Mouse (Mus musculus): ENCODE measurements at regions not wholly inside any gene's neighbourhood (a gene's known extent, or its start where the extent isn't known, plus 50 kb on each side); places are given as distances from the start of the nearest gene placed in this dataset.

DNA sequence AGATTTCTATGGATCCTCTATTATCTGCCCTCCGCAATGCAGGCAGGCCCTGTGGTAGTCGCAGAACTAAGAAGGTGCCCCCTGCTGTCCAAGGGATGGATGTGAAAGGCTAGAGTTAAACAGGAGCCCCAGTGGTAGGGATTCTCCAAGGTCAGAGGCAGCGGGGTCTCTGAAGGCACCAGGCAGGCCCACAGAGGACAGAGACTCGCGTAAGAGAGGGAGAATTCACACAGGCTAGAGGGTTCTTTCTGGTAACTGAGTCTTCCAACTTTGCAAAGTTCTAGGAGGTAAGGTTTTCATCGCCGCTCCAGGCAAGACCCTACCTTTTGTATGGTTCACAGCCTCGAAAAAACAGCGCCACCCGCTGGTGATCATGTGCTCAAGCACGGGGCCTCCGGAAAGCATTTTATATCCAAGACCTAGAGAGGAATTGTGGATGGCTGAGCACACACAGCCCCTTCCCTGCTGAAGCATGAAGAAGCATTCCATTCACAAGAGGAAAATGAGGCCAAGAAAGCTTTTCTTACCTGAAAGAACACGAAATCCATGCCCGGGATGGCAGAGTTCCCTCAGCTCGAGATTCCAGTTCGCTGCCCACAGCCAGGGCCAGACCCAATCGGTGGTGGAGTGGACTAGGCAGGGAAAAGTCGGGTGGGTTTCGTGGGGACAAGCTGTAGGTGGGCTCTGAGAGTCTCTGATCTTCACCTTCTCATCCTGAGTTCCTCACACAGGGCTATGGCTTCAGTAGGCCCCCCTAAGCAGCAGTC is 102.6 kb upstream of the Csf3r start:
- Histone ChIP-seq H3K9me3 (no peaks in the 10 kb centered on the region), H3K27me3 (peaks cover 12% of the 10 kb centered on the region), H3K4me2 (replicated peaks) (peak overlapping the region; percentile 13; the same call in 1 of the 2 replicates), H3K36me3 (no peaks in the 10 kb centered on the region), H3K4me1 (replicated peaks) (peaks cover 48% of the 10 kb centered on the region), H3K4me3 (replicated peaks) (no peak overlapping the region), H3K27ac (peak overlapping the region; percentile 52), H3K9ac (replicated peaks) (no peak overlapping the region)
- peak; percentile 29 for ATAC-seq
- 6% methylated on average over 19 of the region's 19 CpGs for WGBS

DNA sequence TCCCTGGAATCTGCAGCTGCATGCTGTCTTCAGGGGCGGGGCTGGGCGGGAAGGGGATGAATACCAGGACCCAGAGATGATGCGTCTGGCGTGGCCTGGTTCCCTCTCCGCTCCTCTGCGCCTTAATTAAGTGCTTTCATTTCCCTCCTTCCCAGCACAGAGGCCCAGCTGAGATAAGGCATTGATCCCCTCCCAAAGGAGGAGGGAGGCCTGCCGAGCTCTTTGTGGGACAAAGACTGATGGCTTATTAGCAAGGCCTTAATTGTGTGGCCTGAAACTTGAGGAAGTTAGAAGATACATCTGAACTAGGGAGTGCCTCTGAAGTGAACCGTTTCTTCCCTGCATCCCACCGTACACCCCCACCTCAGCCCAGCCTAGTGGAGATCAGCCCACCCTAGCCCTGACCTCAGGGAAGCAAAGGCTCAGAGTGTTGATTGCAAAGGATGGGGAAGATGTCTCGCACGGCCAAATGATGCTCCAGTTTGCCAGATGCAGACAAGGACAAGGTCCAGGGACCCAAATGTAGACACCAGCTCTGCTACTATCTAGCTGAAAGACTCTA is 102.0 kb upstream of the Csf3r start:
- peak; percentile 28; the same call in 1 of the 2 replicates for ATAC-seq
- Histone ChIP-seq H3K27ac (peak overlapping the region; percentile 52), H3K4me3 (replicated peaks) (no peak overlapping the region), H3K9me3 (no peaks in the 10 kb centered on the region), H3K36me3 (no peaks in the 10 kb centered on the region), H3K27me3 (peaks cover 12% of the 10 kb centered on the region), H3K4me1 (replicated peaks) (peaks cover 41% of the 10 kb centered on the region), H3K4me2 (replicated peaks) (no peak overlapping the region), H3K9ac (replicated peaks) (no peak overlapping the region)
- WGBS: 7% methylated on average over 11 of the region's 11 CpGs

DNA sequence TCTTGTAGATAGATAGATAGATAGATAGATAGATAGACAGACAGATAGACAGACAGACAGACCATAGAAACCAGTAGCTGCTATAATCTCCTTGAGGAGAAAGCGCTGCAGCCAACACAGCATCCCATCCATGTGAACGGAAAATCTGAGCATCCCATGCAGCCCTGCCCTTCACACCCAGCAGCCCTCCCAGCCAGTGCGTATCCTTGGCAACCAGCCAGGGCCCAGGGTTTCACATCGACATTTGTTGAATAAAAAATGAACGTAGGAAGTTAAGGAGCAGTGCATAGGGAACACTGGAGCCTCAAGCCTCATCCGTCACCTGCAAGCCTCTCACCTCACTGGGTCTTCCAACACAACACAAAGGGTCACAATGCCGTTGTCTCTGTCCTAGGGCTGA is 101.1 kb upstream of the Csf3r start:
- H3K4me1 ChIP-seq (replicated peaks): peaks cover 42% of the 10 kb centered on the region
- H3K36me3 ChIP-seq: no peaks in the 10 kb centered on the region
- peaks cover 12% of the 10 kb centered on the region for H3K27me3 ChIP-seq
- no peak overlapping the region for H3K9ac ChIP-seq (replicated peaks)
- 13% methylated on average over 7 of the region's 7 CpGs for WGBS
- ATAC-seq: peak; percentile 67
- H3K4me2 ChIP-seq (replicated peaks): 0 out of 2 replicates have a peak overlapping the region, but pooled peaks have one; percentile 11
- peak overlapping the region; percentile 52 for H3K27ac ChIP-seq
- no peaks in the 10 kb centered on the region for H3K9me3 ChIP-seq
- no peak overlapping the region for H3K4me3 ChIP-seq (replicated peaks)

DNA sequence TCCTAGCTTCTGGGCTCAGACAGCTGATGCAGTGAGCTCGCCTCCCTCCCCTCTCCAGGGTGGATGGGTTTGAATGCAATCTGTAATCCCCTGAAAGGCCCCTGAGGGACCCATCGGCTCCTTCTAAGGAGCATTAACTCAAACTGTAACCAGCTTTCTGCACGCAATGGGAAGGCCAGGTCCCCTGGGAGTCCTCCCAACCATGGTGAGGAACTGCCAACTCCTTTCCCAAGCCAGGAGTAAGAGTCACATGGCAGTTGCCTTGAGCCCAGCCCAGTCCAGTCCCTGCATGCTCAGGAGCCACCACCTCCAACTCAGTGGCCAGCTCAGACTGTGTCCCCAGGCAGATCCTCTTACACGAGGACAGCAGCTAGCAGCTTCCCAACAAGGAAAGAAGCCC is 96.2 kb upstream of the Csf3r start:
- Histone ChIP-seq H3K36me3 (no peaks in the 10 kb centered on the region), H3K4me1 (replicated peaks) (peaks cover 59% of the 10 kb centered on the region), H3K9me3 (no peaks in the 10 kb centered on the region), H3K9ac (replicated peaks) (no peak overlapping the region), H3K4me3 (replicated peaks) (no peak overlapping the region), H3K27me3 (no peaks in the 10 kb centered on the region; the same call in 1 of the 2 replicates), H3K4me2 (replicated peaks) (no peak overlapping the region), H3K27ac (no peak overlapping the region)
- WGBS: 17% methylated on average over 4 of the region's 4 CpGs
- ATAC-seq: no peak

DNA sequence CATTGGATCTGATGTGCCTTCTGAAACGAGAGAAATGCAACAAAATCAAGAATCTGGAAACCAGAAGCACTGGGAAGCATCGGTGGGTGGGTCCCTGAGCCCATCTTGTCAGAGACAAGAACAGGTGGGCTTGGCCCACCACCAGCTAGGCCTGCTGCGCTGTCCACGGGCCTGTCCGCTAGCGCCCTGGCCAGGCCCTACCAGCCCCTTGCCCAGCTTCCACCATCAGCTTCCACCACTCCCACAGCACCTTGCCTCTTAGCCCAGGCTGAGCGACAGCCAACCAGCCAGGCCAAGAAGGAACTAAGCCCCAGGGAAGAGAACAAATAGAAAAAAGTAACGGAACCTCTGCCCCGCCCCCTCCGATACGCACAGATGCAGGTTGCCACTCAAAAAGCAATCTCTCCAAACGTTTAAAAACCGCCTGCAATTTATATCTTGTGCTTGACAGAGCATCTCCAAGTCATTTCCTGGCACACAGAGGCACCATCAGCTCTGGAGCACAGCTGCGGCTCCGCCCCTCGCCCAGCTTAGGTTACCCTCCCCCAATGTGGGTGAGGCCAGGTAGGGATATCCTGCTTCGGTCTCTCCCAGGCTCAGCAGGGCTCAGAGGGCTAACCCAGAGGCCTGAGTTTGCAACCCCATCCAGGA is 95.1 kb upstream of the Csf3r start:
- Histone ChIP-seq H3K27ac (no peak overlapping the region), H3K4me3 (replicated peaks) (no peak overlapping the region), H3K9ac (replicated peaks) (no peak overlapping the region), H3K4me2 (replicated peaks) (no peak overlapping the region), H3K4me1 (replicated peaks) (peaks cover 60% of the 10 kb centered on the region), H3K9me3 (no peaks in the 10 kb centered on the region), H3K27me3 (no peaks in the 10 kb centered on the region; the same call in 1 of the 2 replicates), H3K36me3 (no peaks in the 10 kb centered on the region)
- ATAC-seq: no peak
- WGBS: 71% methylated on average over 17 of the region's 17 CpGs

DNA sequence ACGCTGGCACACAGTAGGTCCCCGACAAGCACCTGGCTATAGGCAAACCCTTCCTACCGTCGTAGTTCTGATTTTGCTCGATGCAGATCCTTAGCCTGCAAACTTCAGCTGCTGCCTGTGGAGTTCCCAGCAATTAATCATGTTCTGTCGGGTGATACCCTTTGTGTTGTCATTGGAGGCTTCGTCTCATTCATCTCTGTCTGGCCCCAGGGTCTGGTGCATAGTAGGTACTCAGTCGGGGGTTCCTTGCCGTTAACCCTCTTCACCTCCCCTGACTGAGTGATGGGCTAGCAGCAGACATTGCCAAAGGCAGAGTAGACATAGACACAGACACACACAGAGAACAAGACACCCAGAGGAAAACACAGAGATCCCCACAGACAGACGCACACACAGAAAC is 93.6 kb upstream of the Csf3r start:
- Histone ChIP-seq H3K36me3 (no peaks in the 10 kb centered on the region), H3K9me3 (no peaks in the 10 kb centered on the region), H3K4me2 (replicated peaks) (no peak overlapping the region), H3K9ac (replicated peaks) (no peak overlapping the region), H3K4me3 (replicated peaks) (no peak overlapping the region), H3K4me1 (replicated peaks) (peaks cover 51% of the 10 kb centered on the region), H3K27ac (no peak overlapping the region), H3K27me3 (no peaks in the 10 kb centered on the region; the same call in 1 of the 2 replicates)
- ATAC-seq: no peak
- WGBS: 64% methylated on average over 10 of the region's 10 CpGs

DNA sequence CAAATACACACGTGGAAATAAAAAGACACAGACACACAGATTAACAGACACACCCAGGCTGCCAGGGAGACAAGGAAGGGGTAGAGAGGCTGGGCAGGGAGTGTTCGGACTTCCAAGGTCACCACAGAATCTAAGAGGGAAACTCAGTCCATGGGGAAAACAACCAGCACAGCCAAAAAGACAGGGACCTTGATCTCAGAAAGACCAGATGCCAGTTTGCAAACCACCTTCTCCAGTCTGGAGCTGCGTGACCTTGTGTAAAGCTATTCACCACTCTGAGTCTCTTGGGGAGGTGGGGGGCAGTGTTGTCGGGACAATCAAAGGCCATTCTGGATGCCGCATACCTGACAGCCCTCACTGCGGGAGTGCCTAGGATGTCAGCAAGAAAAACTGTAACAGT is 93.0 kb upstream of the Csf3r start:
- no peak overlapping the region for H3K9ac ChIP-seq (replicated peaks)
- 70% methylated on average over 6 of the region's 6 CpGs for WGBS
- H3K27me3 ChIP-seq: no peaks in the 10 kb centered on the region; the same call in 1 of the 2 replicates
- H3K4me3 ChIP-seq (replicated peaks): no peak overlapping the region
- H3K4me1 ChIP-seq (replicated peaks): peaks cover 51% of the 10 kb centered on the region
- no peaks in the 10 kb centered on the region for H3K36me3 ChIP-seq
- no peak overlapping the region for H3K4me2 ChIP-seq (replicated peaks)
- no peak for ATAC-seq
- H3K9me3 ChIP-seq: no peaks in the 10 kb centered on the region
- H3K27ac ChIP-seq: no peak overlapping the region

DNA sequence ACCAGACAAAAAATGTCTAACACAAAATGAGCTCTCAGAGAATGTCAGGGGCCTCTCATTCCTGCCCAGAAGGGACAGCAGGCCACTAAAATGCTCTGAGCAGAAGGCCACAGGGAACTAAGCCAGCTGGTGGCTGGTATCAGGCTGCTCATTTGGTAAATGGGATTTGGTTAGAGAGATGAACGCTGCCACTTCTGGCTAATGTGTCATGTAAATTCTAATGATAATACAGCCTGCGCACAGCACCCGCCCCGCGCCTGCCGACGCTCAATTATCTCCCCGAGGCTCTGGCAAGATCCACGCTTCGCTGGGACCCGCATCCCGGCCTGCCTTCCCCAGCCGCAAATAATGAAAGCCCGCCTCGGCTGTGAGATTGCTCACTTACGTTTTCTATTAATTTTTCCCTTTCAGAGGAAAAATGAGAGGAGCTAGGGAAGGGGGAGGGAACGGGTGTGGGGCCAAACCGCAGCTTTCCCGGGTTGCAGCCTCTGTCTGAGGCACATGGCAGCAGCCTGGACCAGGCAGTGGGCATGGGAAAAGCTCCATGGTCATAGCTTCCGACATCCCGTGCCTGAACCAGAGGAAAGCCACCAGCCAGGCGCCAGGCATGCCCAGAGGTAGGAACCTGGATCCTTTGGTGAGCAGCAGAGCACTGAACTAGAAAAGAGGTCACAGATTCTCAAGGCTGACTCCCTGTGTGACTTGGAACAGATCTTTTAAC is 92.2 kb upstream of the Csf3r start:
- 38% methylated on average over 22 of the region's 22 CpGs for WGBS
- Histone ChIP-seq H3K9ac (replicated peaks) (no peak overlapping the region), H3K4me1 (replicated peaks) (peaks cover 51% of the 10 kb centered on the region), H3K4me2 (replicated peaks) (no peak overlapping the region), H3K4me3 (replicated peaks) (no peak overlapping the region), H3K9me3 (no peaks in the 10 kb centered on the region), H3K36me3 (no peaks in the 10 kb centered on the region), H3K27me3 (no peaks in the 10 kb centered on the region; the same call in 1 of the 2 replicates), H3K27ac (peak overlapping the region; percentile 75)
- ATAC-seq: peak; percentile 54

DNA sequence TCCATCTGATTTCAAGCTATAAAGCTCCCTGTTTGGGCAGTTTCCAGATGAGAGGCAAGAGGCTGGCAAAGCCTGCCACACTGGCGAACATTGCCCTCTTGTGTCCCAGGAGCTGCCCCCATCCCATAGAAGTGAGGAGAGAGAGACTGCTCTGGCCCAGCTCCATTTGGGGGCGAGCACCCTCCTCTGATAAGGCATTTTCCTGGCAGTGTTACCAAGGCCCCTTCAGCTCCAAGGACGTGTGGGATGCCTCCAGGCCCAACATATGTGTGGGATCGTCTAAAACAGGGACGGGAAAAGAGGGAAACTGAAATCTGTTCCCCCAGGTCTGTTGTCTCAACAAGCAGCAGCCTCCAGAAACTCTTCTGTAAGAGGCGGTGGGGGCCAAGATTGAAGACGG is 88.0 kb upstream of the Csf3r start:
- Histone ChIP-seq H3K4me1 (replicated peaks) (peaks cover 25% of the 10 kb centered on the region), H3K27ac (no peak overlapping the region), H3K4me3 (replicated peaks) (no peak overlapping the region), H3K27me3 (no peaks in the 10 kb centered on the region), H3K9ac (replicated peaks) (no peak overlapping the region), H3K4me2 (replicated peaks) (no peak overlapping the region), H3K9me3 (no peaks in the 10 kb centered on the region), H3K36me3 (no peaks in the 10 kb centered on the region)
- no peak for ATAC-seq
- 84% methylated on average over 7 of the region's 7 CpGs for WGBS

DNA sequence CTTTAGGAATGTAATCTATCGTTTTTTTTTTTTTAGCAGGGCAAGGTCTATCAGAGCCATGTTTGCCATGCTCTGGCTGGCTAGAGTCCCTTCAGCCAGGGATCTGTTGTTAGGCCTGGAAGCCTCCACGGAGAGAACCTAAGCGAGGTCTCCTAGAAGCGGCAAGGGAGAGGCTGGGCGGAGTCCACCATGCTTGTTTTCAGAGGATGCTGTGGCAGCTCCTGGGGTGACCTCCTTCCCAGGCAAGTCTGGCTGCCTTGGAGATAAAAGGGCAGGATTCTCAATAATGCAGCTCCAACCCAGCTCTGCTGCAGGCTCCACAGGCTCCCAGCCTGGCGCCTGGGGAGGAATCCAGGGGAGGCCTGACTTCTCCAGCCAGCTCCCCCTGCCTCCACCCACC is 86.2 kb upstream of the Csf3r start:
- Histone ChIP-seq H3K4me2 (replicated peaks) (no peak overlapping the region), H3K27ac (no peak overlapping the region), H3K27me3 (no peaks in the 10 kb centered on the region), H3K9me3 (no peaks in the 10 kb centered on the region), H3K36me3 (no peaks in the 10 kb centered on the region), H3K4me3 (replicated peaks) (no peak overlapping the region), H3K4me1 (replicated peaks) (peaks cover 12% of the 10 kb centered on the region; the same call in 1 of the 2 replicates), H3K9ac (replicated peaks) (no peak overlapping the region)
- WGBS: 38% methylated on average over 6 of the region's 6 CpGs
- ATAC-seq: no peak

DNA sequence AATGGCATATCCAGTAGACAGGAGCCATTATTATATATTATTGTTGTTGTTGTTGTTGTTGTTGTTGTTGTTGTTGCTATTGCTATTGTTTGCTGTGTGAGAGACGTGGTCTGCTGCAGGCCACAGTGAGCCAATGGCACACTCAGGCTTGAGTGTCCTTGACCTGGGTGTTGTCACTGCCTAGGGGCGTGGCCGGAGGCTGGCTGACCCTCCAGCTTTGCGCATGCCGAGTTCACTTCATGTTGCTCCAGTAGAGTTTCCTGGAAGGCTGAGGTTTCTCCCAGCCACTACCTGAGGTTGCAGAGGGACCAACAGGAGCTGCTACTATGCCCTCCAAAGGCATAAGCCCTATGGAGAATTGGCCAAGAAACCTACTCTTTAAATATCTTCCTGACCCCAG is 83.1 kb upstream of the Csf3r start:
- 70% methylated on average over 5 of the region's 5 CpGs for WGBS
- H3K36me3 ChIP-seq: no peaks in the 10 kb centered on the region
- H3K9ac ChIP-seq (replicated peaks): no peak overlapping the region
- no peak overlapping the region for H3K4me2 ChIP-seq (replicated peaks)
- no peak overlapping the region for H3K27ac ChIP-seq
- peaks cover 19% of the 10 kb centered on the region for H3K4me1 ChIP-seq (replicated peaks)
- no peaks in the 10 kb centered on the region for H3K9me3 ChIP-seq
- no peak for ATAC-seq
- no peaks in the 10 kb centered on the region for H3K27me3 ChIP-seq
- no peak overlapping the region for H3K4me3 ChIP-seq (replicated peaks)

DNA sequence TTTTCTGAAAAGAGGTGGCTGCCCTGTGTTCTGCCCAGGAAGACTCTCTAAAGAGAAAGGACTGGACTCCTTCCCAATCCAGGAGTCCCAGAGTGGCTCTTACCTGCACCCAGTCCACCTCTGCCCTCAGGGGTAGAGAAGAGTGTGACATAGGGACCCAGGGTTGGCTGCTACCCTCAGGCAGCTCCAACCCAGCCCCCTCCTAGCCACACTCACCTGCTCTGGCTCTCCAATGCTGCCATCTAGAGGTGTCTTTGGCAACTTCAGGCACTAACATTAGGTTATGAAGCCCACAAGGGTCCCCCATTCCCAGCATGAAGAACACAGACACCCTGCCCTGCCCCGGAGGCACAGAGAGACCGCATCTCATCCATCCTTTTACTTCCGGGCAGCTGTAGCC is 82.4 kb upstream of the Csf3r start:
- 41% methylated on average over 3 of the region's 3 CpGs for WGBS
- Histone ChIP-seq H3K9me3 (no peaks in the 10 kb centered on the region), H3K4me3 (replicated peaks) (no peak overlapping the region), H3K27ac (no peak overlapping the region), H3K4me2 (replicated peaks) (no peak overlapping the region), H3K4me1 (replicated peaks) (peaks cover 19% of the 10 kb centered on the region), H3K9ac (replicated peaks) (no peak overlapping the region), H3K27me3 (no peaks in the 10 kb centered on the region), H3K36me3 (no peaks in the 10 kb centered on the region)
- ATAC-seq: peak; percentile 57; the same call in 1 of the 2 replicates

Measured in midbrain, embryonic 13.5 days (tissue).